Mouse (Mus musculus): ENCODE measurements around the gene Arhgef15.

Arhgef15 gene

GRCm38 (mm10) chr11:68911531-68912177 is 45.6 kb downstream of the Arhgef15 start:
- DNase-seq: no peak

- no peak for DNase-seq
Observed at GRCm38 (mm10) chr11:68908846-68909503, 48.3 kb downstream of the Arhgef15 start.

GRCm38 (mm10) chr11:68907251-68907650 is 50.0 kb downstream of the Arhgef15 start:
- DNase-seq: no peak

- DNase-seq: no peak
Observed at GRCm38 (mm10) chr11:68906461-68906790, 50.9 kb downstream of the Arhgef15 start.

GRCm38 (mm10) chr11:68905665-68906460 is 51.4 kb downstream of the Arhgef15 start:
- DNase-seq: no peak

- DNase-seq: no peak
Observed at GRCm38 (mm10) chr11:68905138-68905531, 52.1 kb downstream of the Arhgef15 start.

- DNase-seq: peak; percentile 76
Observed at GRCm38 (mm10) chr11:68904375-68905137, 52.7 kb downstream of the Arhgef15 start.

GRCm38 (mm10) chr11:68903775-68904174 is 53.5 kb downstream of the Arhgef15 start:
- DNase-seq: no peak

- DNase-seq: no peak
Observed at GRCm38 (mm10) chr11:68902823-68903222, 54.5 kb downstream of the Arhgef15 start.

- DNase-seq: no peak
Observed at GRCm38 (mm10) chr11:68902367-68902766, 54.9 kb downstream of the Arhgef15 start.

GRCm38 (mm10) chr11:68902047-68902364 is 55.3 kb downstream of the Arhgef15 start:
- no peak for DNase-seq

GRCm38 (mm10) chr11:68901351-68902046 is 55.8 kb downstream of the Arhgef15 start, which contains the start of gene Rpl26:
Gene Rpl26 (plus strand): TSS chr11:68901583.
- DNase-seq: peak; percentile 98

GRCm38 (mm10) chr11:68900519-68901350 is 56.5 kb downstream of the Arhgef15 start:
- no peak for DNase-seq

GRCm38 (mm10) chr11:68899815-68900214 is 57.5 kb downstream of the Arhgef15 start:
- no peak for DNase-seq

- DNase-seq: no peak
Observed at GRCm38 (mm10) chr11:68898790-68899189, 58.5 kb downstream of the Arhgef15 start.

GRCm38 (mm10) chr11:68897838-68898237 is 59.4 kb downstream of the Arhgef15 start:
- no peak for DNase-seq

- peak; percentile 60 for DNase-seq
Observed at GRCm38 (mm10) chr11:68897120-68897519, 60.2 kb downstream of the Arhgef15 start.

GRCm38 (mm10) chr11:68896247-68896646 is 61.0 kb downstream of the Arhgef15 start:
- DNase-seq: no peak

GRCm38 (mm10) chr11:68893911-68894464 is 63.3 kb downstream of the Arhgef15 start:
- no peak for DNase-seq

Data from thymus, postnatal 25 days (tissue).